Mouse (Mus musculus): ENCODE data around the gene Exosc10.
A peak's percentile ranks its signal among the peaks of the same experiment; 100 is the strongest.

The Exosc10 gene

DNA sequence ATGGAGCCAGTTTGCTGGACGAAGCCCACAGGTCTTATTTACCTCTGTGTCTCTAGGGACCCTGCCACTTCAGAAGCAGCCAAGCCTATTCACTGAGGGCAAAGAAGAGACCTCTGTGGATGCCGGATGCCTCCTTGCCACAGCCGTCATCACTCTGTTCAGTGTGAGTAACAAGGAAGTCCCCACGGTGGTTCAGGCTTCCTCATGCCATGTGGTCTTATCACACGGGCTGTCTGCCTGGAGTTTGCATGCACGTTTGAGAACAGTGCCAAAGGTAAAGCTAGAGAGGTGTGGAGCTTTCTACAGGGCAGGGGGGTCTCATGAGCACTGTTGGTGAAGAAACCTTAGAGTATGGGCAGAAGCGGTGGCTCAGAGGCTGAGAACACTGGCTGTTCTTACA lies 15.0 kb downstream of the Exosc10 start:
- no peak for DNase-seq

- no peak for DNase-seq
These were observed 22.5 kb downstream of the Exosc10 start for GRCm38 (mm10) chr4:148580765-148581164.

GRCm38 (mm10) chr4:148581422-148581821 lies 23.2 kb downstream of the Exosc10 start:
- no peak for DNase-seq

GRCm38 (mm10) chr4:148583257-148583656 lies 25.0 kb downstream of the Exosc10 start:
- no peak for DNase-seq

DNA sequence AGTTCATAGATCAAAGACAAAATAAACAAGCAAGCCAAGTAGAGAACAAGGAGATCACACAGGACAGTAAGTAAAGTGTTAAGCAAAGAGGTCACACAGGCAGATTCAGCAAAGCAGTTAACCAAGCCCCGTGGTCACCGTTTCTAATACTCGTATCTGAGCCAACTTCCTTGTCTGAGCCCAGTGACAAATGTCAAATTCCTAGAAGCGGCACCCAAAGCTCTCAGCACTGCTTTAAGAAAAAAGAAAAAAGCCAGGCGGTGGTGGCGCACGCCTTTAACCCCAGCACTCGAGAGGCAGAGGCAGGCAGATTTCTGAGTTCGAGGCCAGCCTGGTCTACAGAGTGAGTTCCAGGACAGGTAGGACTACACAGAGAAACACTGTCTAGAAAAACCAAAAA lies 28.4 kb downstream of the Exosc10 start:
- no peak for DNase-seq

GRCm38 (mm10) chr4:148588793-148589192 lies 30.6 kb downstream of the Exosc10 start:
- DNase-seq, result no peak

GRCm38 (mm10) chr4:148589565-148589964 lies 31.3 kb downstream of the Exosc10 start:
- DNase-seq, result peak; percentile 60

- DNase-seq, result no peak
These were observed 32.4 kb downstream of the Exosc10 start for GRCm38 (mm10) chr4:148590421-148591170.

- DNase-seq, result peak; percentile 98
These were observed 33.0 kb downstream of the Exosc10 start, which contains the start of gene Srm for GRCm38 (mm10) chr4:148591171-148591630. Gene Srm (plus strand): TSS chr4:148591503.

GRCm38 (mm10) chr4:148591637-148592380 lies 33.6 kb downstream of the Exosc10 start:
- DNase-seq, result peak; percentile 28

- DNase-seq, result no peak
These were observed 35.8 kb downstream of the Exosc10 start for GRCm38 (mm10) chr4:148593996-148594395.

- DNase-seq, result no peak
These were observed 37.7 kb downstream of the Exosc10 start for GRCm38 (mm10) chr4:148595916-148596315.

DNA sequence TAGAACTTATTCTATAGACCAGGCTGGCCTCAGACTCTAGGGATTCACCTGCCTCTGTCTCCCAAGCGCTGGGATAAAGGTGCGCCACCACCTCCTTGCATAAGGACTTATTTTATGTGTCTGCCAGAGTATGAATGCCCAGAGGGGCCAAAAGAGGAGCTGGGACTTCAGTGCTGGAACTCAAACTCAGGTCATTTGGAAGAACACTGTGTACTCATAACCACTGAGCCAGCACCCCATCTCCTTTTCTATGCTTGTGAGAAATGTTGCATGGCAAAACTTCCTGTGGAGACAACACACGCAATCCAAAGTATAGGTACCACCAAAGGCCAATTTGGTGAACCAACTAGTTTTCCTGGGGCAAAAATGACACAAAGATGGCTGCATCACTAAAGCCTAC lies 38.5 kb downstream of the Exosc10 start:
- DNase-seq, result no peak

GRCm38 (mm10) chr4:148598826-148599225 lies 40.6 kb downstream of the Exosc10 start:
- no peak for DNase-seq

- DNase-seq, result no peak
These were observed 42.1 kb downstream of the Exosc10 start for GRCm38 (mm10) chr4:148600316-148600715.

DNA sequence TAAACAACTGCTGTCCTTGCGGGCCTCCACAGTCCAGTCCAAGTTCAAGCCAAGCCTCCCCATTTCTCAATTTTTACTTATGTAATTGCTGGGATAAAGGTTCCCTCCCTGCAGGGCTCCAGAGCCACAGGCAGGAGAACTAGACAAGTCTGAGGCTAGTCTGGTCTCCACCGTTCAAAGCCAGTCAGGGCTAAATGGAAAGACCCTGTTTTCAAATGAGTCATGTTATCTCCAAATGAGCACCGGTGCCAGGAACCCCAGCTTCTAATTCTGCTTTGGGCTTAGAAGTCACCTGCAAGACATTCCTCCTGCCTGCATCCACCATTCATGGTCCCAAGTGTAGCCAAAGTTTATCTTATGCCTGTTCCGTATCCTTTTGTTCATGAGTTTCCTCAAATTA lies 43.6 kb downstream of the Exosc10 start:
- no peak for DNase-seq

GRCm38 (mm10) chr4:148602357-148603120 lies 44.3 kb downstream of the Exosc10 start, which contains the start of gene Masp2:
Gene Masp2 (plus strand): TSS chr4:148602554.
- no peak for DNase-seq

- DNase-seq, result no peak
These were observed 45.3 kb downstream of the Exosc10 start for GRCm38 (mm10) chr4:148603376-148604139.

- no peak for DNase-seq
These were observed 45.9 kb downstream of the Exosc10 start for GRCm38 (mm10) chr4:148604141-148604540.

GRCm38 (mm10) chr4:148604541-148605165 lies 46.4 kb downstream of the Exosc10 start:
- DNase-seq, result peak; percentile 52

- peak; percentile 71 for DNase-seq
These were observed 49.5 kb downstream of the Exosc10 start for GRCm38 (mm10) chr4:148607758-148608157.

GRCm38 (mm10) chr4:148609805-148610204 lies 51.6 kb downstream of the Exosc10 start:
- DNase-seq, result no peak
